Mouse (Mus musculus): Measurements from ENCODE around the gene Ssh2.
"Not testable (repeated sequence)": the region's sequence is repeated elsewhere in the genome, so short reads cannot be mapped to it uniquely, and the experiment has no call there.

The Ssh2 gene

DNA sequence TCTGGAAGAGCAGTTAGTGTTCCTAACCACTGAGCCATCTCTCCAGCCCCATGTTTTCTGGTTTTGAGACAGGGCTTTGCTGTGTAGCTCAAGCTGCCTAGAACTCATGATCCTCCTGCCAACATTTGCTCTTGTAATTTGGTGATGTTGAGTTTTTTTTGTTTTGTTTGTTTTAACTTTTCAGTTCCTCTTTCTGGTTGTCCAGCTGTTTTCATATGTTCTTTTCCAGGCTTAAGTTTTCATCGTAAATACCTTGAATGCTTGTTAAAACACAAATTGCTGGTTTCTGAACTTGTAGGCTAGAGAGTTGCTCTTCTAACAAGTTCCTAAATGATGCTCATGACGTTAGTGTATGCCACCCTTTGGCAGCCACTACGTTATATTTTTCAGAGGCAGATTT is 139.0 kb downstream of the Ssh2 start:
- DNase-seq: no peak

DNA sequence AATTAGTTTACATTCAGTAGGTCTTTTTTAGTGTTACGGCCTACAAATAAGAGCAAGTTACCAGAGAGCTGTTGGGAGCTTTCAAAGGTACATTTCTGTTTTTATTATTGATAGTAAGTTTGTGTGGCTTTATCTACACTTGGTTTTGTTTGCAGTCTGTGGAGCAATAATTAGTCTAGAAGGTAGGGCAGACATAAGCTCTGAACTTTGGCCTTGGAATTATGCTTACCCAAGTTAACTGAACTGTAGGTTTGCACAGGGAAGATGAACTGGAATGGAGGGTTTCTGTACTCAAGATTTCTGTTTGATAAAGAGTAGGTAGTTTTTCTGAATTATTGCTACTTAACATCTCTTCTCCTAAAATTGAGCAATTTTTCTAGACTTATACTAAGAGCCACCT is 141.8 kb downstream of the Ssh2 start:
- DNase-seq: no peak

DNA sequence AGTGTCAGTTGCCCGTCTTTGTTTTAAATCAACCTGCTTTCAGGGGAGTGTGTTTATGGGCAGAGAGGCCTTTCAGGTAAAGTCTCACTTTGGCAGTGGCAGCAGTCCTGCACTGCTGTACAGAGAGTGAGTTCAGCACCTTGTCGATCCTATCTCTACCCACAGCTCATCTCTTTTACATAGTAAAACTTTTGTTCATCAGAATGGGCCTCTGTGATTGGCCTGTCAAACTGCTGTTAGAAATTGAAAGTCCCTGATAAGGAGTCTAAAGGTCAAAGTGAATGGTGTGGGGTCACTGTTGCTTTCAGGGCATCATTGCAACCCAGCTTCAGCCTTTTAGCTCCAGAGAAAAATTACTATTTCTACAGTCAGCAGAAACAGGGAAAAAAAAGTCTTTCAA is 147.4 kb downstream of the Ssh2 start:
- DNase-seq: no peak

DNA sequence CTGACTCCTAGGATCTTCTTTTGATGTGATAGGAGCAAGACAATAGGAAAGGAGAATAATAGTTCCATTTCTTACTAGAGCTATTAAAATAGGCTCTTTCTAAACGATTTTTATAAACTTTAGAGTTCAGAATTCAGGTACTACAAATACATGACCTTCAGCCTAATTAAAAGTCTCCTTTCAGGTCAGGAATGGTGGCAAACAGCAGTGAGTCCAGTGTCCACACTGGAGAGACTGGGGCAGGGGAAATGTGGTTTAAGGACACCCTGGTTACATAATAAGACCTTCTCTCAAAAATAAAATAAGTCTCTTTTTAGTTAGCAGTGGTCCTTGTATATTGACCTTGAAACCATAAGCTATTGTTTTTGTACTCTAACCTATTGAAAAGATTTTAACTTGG is 148.3 kb downstream of the Ssh2 start:
- DNase-seq: no peak

DNA sequence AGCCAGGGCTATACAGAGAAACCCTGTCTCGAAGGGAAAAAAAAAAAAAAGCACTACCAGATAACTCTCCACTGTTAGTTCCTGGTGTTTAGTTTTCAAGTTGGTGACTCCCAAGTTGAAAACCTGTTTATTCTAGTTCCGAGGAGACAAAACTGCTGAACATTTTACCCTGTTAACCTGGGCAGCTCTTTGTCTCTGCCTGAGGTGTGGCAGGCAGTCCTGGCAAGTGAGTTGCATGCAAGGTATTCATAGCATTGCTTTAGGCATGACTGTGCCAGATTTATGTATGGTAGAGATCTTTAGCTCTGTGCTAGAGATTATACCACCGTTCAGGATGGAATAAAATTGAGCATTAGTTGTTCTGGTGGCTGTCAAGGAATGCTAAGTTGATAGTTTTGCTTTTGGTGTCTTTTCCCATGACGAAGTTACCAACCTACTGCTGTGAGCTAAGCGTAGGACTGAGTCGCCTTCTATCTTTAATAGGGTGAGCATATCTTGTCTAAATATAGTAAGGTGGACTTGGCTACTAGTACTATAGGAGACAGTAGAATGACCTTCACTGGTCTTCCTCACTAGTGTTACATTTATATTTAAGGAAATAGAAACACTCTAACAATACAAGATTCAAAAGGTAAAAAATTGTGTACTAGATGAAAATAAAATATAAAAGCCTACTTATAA is 149.8 kb downstream of the Ssh2 start:
- no peak for DNase-seq

DNA sequence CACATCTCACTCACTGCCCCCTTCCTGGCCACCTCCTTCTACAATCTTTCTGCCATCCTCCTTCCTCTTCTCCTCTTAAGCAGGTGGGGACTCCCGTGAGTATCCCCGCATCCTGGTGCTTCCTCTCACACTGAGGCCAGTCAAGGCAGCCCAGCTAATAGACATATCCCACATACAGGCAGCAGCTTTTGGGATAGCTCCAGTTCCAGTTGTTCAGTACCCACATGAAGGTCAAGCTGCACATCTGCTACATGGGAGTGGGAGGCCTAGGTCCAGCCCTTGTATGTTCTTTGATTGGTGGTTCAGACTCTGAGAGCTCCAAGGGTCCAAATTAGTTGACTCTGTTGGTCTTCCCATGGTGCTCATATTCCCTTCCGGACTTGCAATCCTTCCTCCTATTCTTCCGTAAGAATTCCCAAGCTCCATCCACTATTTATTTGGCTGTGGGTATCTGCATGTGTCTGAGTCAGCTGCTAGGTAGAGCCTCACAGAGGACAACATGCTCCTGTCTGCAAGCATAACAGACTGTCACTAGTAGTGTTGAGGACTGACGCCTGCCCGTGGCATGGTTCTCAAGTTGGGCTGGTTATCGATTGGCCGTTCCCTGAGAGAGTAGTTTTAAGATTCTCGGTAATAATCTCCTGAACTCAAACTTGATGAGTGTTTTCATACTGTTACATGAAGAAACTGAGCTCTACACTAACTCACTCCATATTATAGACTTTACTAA is 151.6 kb downstream of the Ssh2 start:
- no peak for DNase-seq

DNA sequence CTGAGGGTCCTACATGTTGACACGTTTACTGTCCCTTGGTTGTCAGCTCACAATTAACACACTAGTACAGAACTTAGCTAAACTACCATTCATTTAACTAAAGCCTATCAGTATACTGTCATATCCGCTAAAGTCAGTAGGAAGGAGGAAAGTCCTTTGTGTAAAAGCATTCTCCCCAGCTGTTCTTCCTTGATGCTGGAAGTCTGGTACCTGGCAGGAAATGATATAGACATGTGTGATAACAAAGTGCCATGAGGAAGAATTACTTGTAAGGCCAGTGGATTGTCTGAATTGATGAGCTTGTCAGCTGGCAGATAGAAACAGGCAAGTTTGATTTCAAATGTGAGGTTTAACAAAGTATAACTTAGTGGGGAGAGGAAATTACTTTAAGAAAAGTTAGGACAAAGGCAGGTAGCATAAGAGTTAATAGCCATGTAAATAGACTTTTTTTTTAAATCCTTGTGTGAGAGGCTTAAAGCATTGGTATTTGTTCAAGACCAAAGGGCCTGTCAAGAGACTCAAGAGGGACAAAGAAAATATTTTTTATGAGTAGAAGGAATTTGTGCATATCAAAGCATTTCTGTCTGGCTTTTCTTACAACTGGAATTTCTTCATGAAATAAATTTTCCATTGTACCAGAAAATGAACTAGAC is 153.2 kb downstream of the Ssh2 start:
- DNase-seq: no peak

DNA sequence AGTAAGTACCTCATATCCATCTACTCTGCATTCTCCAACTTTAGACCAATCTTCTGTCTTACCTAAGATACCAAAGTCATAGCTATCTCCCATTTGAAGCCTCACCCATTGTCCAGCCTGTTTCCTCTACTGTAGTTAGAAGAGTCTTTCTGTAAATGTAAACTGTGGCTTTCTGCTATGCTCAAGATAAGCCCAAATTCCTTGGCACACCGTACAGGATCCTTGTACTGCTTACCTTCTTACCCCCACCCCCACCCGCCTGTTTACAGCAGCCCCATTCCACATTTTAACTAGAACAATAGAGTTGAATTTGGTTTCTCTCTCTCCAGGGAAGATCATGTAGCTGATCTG is 153.7 kb downstream of the Ssh2 start:
- no peak for DNase-seq

DNA sequence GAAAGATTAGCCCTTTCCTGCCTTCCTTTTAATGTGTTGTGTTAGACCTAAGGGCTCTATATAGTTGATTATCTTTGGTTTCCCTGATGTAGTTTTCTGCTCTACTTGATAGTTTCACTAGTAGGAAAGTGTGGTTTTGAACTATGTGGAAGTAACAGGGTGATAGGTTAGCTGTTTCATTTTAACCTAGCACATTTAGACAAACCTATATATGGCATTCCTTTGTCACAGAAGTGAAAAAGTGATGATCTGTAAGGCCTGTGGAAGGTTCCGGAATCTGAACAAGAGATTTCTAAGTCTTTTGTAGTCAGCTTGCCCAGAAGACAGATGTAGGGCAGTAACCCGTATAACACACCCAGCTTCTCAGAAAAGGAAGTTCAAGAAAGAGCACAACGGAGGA is 155.0 kb downstream of the Ssh2 start:
- no peak for DNase-seq

DNA sequence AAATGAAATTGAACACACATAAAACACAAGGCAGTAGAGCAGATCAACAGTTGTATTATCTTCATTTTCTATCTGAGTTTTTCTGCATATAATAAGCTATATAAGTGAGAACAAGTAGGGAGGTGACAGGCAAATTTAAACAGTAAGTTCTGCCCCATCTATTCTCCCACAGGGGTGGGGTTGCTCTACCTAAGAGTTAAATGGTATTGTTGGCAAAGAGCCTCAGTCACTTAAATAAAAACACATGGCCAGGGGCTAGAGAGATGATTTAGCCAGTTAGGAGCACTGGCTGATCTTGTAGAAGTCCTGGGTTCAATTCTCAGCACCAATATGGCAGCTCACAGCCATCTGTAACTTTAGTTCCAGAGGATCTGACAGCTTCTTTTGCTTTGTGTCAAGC is 155.6 kb downstream of the Ssh2 start:
- no peak for DNase-seq

DNA sequence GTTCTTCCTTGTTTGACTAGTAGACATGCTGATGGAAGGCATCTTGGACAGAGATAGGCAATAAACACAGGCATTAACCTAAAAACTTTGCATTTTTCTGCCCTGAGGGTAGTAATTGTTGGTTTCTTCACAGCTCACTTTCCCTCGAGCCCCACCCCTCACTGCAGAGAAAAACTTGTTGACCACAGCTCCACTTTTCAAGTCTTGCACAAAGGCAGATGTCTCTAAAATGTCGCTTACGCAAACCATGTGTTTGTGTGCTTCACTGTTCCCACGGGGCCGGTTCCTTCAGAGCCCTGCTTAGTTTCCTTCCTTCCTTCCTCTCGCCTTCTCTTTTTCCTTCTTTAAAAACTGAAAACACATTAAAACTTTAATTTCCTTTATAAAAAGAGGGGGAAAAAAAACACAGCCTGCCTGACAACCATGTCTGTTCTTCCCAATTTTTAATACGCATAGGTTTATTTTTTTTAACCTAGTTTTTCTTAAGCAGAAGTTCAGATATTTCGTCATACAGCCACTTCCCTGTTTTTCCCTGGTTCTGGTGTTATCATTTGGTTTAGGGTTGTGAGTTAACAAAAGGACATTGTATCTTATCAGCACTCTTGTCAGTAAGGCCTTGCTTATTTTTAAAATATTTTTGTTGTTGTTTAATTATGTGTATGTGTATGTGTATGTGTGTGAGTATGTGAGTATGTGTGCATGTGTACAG is 156.3 kb downstream of the Ssh2 start:
- DNase-seq: peak; percentile 23

DNA sequence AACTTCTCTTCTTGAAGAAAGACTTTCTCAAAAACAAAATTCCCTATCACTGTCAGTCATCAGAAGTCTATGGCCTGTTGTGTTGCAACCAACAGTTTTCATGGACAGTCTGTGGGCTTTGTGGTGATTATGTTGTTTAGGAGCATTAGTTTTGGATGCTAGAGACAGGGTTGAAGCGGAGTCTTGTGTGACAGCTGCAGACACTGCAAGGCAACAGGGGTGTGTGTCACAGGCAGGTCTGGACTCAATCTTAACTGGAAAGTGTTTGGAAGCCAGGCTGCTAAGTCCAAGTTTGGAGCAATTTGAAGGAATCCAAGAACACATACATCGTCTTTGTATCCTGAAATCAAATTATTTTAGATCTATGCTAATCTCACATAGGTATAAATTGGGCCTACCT is 162.5 kb downstream of the Ssh2 start:
- DNase-seq: no peak

DNA sequence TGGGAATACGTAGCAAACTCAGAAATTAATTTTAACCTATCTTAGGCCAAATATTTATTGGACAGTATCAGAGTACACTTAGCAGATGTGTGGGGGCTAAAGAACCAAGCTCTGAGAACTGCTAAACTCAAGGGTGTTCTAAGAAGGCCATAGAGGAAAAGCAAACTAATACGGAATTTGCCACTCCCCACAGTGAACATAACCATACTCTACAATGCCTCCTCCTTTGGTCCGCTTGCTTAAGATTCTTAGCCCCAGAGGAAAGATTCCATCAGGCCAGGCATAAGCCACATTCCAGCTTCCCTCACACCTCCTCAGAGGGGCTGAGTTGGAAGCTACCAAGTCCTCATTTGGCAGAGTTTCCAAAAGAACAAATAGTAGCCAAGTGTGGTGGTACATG is 165.1 kb downstream of the Ssh2 start:
- no peak for DNase-seq

DNA sequence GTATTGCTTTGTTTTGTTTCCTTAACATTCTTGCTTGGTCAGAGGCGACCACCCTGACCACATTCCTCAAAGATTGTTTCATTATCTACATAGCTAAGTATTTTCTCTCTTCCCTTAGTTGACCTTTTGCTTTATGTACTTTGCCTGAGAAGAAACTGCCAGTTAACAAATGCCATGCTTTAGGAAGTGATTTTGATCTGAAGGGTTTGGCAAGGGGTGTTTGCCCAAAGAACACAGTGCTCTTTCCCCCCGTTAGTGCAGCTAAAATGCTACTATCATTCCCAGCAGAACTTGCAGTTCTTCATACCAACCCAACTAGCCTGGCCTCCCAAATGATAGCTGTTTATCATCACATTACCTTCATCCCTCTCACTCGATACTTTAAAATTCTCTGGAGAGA is 168.1 kb downstream of the Ssh2 start:
- DNase-seq: no peak

DNA sequence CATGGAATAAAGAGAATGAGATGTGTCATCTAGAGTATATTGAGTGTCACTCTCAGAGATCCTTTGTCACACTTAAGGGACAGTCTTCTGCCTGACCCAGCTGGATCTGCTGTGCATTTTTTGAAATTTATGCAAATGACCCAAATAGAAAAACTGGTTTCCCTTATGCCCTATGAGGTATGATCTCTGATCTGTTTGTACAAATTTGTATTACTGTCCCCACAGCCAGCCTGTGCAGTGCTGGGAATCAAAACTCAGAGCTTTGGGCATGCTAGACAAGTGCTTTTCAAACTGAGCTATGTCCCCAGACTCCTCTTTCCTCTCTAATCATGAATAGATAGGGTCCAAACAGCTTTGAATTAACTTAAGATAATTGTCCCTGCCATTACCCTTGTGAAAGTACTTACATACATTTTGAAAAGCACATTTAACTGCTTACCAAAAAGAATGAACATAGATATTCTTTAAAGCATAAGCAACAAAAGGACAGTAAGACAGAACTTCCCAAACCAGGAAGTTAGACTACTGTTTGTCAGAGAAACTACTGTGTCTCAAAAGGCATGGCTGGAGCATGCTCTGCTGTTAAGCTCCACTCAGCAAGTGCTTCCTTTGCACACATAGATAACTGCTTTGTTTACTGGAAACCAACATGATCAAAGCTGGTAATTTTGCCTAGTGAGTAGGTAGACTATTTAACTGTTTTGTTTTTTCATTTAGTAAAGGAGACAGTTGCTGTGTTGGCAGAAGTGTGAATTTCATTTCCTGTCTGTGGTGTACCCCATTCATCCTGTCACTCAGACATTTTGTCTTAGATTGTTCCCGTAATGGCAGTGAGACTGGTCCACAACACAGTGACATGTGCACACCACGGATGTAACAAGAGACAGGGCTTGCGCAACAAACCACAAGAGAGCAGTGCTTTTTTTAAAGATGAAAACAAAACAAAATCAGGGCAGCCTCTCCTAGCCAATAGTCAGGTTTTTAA is 169.9 kb downstream of the Ssh2 start:
- peak; percentile 32 for DNase-seq

DNA sequence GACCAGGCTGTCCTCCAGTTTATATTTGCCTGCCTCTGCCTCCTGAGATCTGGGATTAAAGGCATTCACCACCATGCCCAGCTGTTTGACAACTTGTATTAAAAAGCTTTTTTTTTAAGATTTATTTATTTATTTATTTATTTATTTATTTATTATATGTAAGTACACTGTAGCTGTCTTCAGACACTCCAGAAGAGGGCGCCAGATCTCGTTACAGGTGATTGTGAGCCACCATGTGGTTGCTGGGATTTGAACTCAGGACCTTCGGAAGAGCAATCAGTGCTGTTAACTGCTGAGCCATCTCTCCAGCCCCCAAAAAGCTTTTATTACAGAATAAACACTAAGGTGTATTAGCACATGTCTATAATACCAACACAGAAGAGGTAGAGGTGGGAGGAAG is 172.1 kb downstream of the Ssh2 start:
- not testable (repeated sequence) for DNase-seq

DNA sequence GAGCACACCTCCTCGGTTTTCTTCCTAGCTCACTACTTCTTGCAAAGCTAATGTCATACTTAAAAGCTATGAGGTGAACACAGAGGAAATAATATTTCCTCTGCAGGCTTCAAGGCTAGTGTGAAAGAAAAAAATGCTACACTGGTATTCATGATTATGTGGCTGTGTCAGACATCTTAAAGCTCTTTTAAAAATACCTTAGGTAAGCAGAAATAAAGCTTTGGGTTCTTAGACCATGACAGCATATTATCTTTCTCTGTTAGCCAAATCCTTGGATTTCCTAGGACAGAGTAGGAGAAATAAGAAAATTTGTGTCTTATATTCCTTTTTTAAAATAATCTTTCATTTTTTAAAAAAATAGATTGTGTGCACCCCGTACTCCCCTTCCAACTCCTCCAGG is 179.5 kb downstream of the Ssh2 start:
- no peak for DNase-seq

DNA sequence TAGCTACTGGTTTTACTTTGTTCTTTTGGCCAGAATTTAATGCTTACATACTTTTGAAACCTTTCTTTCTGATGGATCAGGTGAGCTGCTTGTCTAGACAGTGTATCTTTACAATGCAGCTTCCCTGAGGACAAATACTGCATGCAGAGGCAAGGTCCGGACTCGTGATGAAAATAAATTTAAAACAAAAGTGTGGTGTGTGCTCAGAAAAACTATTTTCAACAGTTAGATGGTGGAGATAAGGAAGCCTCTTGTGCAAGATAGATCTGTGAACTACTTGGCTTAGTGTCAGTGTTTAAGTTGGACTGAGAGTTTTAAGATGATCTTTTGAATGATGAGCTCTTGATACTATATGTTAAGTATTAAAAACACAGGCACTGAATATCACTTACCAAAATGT is 186.4 kb downstream of the Ssh2 start:
- DNase-seq: no peak

DNA sequence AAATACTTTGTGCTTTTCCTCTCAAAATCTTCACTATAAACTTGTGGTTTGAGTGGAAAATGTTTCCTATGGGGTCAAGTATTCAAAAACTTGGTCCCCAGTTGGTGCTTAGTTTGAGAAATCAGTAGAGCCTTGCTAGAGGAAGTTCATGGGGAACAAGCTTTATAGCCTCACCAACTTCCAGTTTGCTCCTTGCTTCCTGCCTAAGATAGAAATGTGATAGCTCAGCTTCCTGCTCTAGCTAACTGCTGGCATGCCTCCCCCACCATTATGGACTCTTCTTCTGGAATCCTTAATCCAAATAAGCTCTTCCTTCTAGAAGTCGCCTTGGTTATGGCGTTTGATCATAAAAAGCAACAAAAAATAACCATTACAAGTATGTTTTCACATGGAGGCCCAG is 190.2 kb downstream of the Ssh2 start:
- no peak for DNase-seq

DNA sequence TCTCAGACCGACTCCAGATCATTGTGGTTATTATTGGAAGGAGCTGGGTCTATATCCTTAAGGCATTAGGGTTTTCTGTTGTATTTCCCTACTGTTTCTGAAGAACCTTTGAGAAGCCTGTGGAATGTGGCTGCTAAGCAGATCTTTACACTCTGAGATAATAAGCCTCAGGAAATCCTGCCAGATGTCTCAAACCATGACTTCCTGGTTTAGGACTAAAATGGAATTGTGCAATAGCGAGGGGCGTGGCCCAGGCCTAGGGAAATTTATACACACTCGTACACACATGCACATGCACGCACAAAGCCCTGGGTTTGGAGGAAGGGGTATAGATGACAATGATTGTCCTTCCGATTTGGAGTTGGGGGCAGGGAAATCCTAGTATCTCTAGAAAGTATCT is 193.8 kb downstream of the Ssh2 start:
- DNase-seq: peak; percentile 58

DNA sequence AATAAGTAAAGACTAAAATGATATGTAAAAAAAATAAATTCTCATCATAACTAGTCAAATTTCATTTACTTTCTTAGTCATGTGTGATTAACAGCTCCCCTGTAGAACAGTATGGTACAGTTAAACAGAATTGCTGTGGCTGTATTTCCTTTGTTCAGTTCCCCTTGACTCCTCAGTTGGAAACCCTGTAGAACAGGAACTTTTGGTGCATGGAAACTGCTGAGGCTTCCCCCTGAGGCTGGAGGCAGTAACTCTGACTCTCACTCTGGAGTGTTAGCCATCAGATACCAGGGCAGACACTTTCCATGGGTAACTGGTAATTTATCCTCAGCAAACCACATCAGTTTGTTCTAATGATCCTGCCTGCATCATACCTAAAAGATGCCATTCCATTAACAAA is 195.2 kb downstream of the Ssh2 start:
- no peak for DNase-seq

DNA sequence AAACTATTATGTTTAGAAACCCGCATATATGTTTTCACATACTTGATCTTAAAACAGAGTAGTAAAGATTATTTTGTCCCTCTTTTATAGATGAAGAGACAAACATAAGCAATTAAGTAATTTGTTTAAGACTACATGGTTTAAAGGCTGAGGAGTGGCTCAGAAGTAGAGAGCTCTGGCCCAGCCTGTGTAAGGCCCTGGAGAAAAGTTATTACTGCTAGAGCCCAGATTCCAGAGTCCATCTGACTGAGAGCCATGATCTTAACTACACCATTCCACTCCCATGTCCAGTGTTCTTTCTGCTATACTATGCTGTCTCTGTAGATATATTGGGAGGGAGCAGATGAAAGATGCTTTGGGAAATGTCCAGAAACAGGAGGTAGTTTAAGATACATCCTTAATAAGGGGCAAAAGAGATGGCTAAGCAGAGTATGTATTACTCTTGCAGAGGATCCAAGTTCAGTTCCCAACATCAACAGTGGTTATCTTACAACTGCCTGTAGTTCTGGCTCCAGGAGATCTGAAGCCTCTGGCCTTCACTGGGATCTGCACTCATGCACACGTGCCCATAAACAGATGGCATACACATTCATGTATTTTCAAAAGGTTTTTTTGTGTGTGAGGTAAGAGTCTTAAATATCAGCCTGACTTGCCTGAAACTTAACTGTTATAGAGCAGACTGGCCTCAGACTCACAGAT is 198.2 kb downstream of the Ssh2 start:
- DNase-seq: no peak

Measured in liver (tissue).